Mouse (Mus musculus): Measurements from ENCODE around the gene Hykk. TPM values are rescaled to one million over a fixed set of nuclear protein-coding genes. Genes with fewer than 3 reads are reported as not detected.

The Hykk gene
- total RNA-seq, 2 experiments from 2014 or later: 3.0 to 3.1 TPM

DNA sequence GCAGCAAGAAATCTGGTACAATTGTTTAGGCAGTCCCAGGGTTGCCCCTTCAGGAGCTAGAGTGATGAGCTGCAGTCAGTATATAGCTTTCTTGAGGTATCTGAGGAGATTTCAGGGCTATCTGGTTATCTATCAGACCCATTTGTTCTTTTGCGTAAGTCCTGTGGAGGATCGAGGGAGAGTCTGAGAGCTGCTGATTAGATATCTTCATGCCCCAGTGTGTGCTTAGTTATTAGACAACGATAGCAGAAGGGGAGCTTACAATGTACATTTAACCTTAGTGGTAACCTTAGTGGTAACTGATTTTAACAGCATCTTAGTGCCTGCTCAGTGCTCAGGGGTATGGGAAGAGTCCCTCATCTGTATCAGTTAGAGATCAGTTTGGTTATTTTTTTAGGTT lies 78.6 kb downstream of the Hykk start:
- H3K27ac ChIP-seq: no peak overlapping the region
- no peak for TF ChIP-seq CTCF (conservative IDR thresholded peaks at IDR 0.05)

More for the DNA sequence above, 78.6 kb downstream of the Hykk start:
- no peak overlapping the region for H3K4me3 ChIP-seq
- DNase-seq (ENCODE audit: low spot score in 2 of 2): no peak

Other genes with a start within 250 kb of the Hykk start
- 10 to 100 TPM; 44.9 to 48.0 TPM for gene Dnaja4, start 218.4 kb upstream of the Hykk start, total RNA-seq (2021)
- gene Wdr61, start 182.8 kb upstream of the Hykk start, total RNA-seq (2021): 10 to 100 TPM; 60.2 to 63.6 TPM
- under 1 TPM in 1 of 2 experiments, not detected in 1; 0.93 TPM for gene Crabp1, start 152.5 kb upstream of the Hykk start, total RNA-seq (2021)
- 10 to 100 TPM; 51.7 to 53.4 TPM for gene Ireb2, start 53.5 kb upstream of the Hykk start, total RNA-seq (2021)
- gene Psma4, start 33.5 kb downstream of the Hykk start, total RNA-seq (2021): 100 to 1,000 TPM; 127 to 136 TPM
- gene AY074887, start 33.7 kb downstream of the Hykk start, total RNA-seq (2021): not detected
- gene Chrna5, start 63.6 kb downstream of the Hykk start, total RNA-seq (2021): 1 to 10 TPM; 7.4 to 7.8 TPM
- under 1 TPM; 0.17 to 0.18 TPM for gene Chrna3, start 109.3 kb downstream of the Hykk start, total RNA-seq (2021)
- gene Chrnb4, start 131.5 kb downstream of the Hykk start, total RNA-seq (2021): under 1 TPM in 1 of 2 experiments, not detected in 1; 0.10 TPM
- gene Ube2q2, start 231.6 kb downstream of the Hykk start, total RNA-seq (2021): 10 to 100 TPM; 58.0 to 65.8 TPM

Measured in layer of hippocampus, adult 2 months (tissue).